Mouse (Mus musculus) brain, embryonic 14.5 days (tissue): ENCODE data around the gene Slc27a5.

Experiments used
- CTCF ChIP-seq: fragments of 200-500 bp; IDR thresholded peaks from 2 replicates; pipeline ENCODE4 v1.5.1; 2012; ENCODE audit warnings: inconsistent platforms, mild to moderate bottlenecking, moderate library complexity, borderline replicate concordance; ENCODE audit not compliant: insufficient read depth, insufficient read length; ENCODE audit errors: extremely low read depth
- POLR2A ChIP-seq: fragments of 200-500 bp; IDR thresholded peaks from 2 replicates; pipeline ENCODE4 v1.6.1; 2012; ENCODE audit warnings: mild to moderate bottlenecking, inconsistent platforms, borderline replicate concordance; ENCODE audit not compliant: poor library complexity, insufficient read depth, insufficient read length, severe bottlenecking; ENCODE audit errors: extremely low read depth

DNA sequence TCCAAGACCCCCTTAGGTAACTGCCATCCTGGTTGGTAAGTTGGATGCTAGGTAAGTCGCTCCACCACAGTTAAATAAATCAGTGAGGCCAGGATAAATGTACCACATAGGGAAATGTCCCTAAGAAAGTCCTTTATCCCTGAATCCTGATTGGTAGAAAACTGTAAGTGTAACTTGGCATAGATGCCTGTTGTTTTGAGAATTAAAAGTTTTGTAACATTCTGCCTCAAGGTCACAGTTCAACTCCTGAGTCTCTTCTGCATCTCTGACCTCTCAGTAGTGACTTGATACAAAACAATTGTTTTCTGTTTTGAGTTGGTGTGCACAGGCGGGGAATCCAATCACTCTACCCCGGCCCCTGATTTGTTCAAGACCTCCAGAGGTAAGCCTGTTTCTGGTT is 859 bp upstream of the Slc27a5 start, which contains the start of gene Trim28:
- TF ChIP-seq CTCF (no peak), POLR2A (no peak)
